In genomic region chr1:188385733-188386261, GRCm38 (mm10) we compare ENCODE assay signal across 20 mouse cellular contexts.
DNase-seq lines count a peak whose midpoint lies in the region; ATAC-seq and TF ChIP-seq lines count a peak whose summit lies in the region.
"Had no signal": no experiment of that assay in that cellular context is flagged by ENCODE, and none has a peak within 500 bp of the region (broad histone marks: within the 10 kb centered on the region; RNA-seq: fewer than 3 reads in every experiment).

No protein-coding gene starts in this region.

- no peaks in the 10 kb centered on the region for H3K79me2 ChIP-seq in heart, adult 2 months (replicated peaks; ENCODE audit: control insufficient read depth, insufficient read depth, low read length)

- peak overlapping the region; percentile 15 for H3K27ac ChIP-seq in heart, embryonic 12.5 days (ENCODE audit: poor library complexity, severe bottlenecking)
- H3K27ac ChIP-seq in heart, adult 2 months = no peak overlapping the region
- H3K27ac ChIP-seq in liver, embryonic 14.5 days = peak overlapping the region; percentile 41
- no peak overlapping the region for H3K27ac ChIP-seq in forebrain, embryonic 16.5 days (ENCODE audit: low read length)
- H3K27ac ChIP-seq: limb, embryonic 13.5 days; lung, embryonic 15.5 days; macrophage had no signal

- intact Hi-C loops in heart, adult 2 months (cut with DNase I) = no loop called here
- intact Hi-C loops in left cerebral cortex, postnatal 14 days (cut with DNase I) = no loop called here

- no peak for TF ChIP-seq POLR2A in heart, adult 2 months (IDR thresholded peaks at IDR 0.05; ENCODE audit: insufficient read depth, low read depth, low read length)

- H3K4me3 ChIP-seq in heart, embryonic 12.5 days = no peak overlapping the region
- H3K4me3 ChIP-seq in heart, adult 2 months = no peak overlapping the region
- H3K4me3 ChIP-seq in megakaryocyte, embryonic 14.5 days (replicated peaks) = peak overlapping the region; percentile 47
- H3K4me3 ChIP-seq in liver, embryonic 14.5 days (ENCODE audit: insufficient read depth in 1 of 2, low read depth in 2 of 2, low read length in 2 of 2) = no peak overlapping the region
- H3K4me3 ChIP-seq in forebrain, embryonic 16.5 days (replicated peaks; ENCODE audit: low read length) = no peak overlapping the region
- H3K4me3 ChIP-seq: erythroblast, embryonic 14.5 days; limb, embryonic 13.5 days; lung, embryonic 15.5 days had no signal

- WGBS in heart, embryonic 12.5 days = 5% methylated on average over 7 of the region's 7 CpGs
- 18% methylated on average over 7 of the region's 7 CpGs for WGBS in heart, adult 2 months
- 32% methylated on average over 7 of the region's 7 CpGs for WGBS in liver, embryonic 14.5 days (ENCODE audit: insufficient replicate concordance)
- 66% methylated on average over 7 of the region's 7 CpGs for whole genome bisulfite sequencing in forebrain, embryonic 16.5 days

- DNase-seq in heart, adult 2 months = no peak
- DNase-seq in liver, embryonic 14.5 days (ENCODE audit: low read depth in 3 of 3, low spot score in 3 of 3) = peak in 1 of 3 experiments; percentile 50
- DNase-seq in left cerebral cortex, postnatal 14 days (ENCODE audit: low spot score in 2 of 2) = no peak
- DNase-seq: adrenal gland, postnatal 36 days; B cell, adult 2 months; cerebellum, adult 9-11 months; forebrain, postnatal 0 days; layer of hippocampus, adult 9-11 months; right cerebral cortex, adult 18-20 months; thymus, postnatal 4 days had no signal

- peak; percentile 67 for ATAC-seq in heart, embryonic 12.5 days (ENCODE audit: insufficient number of reproducible peaks, low FRiP score)
- ATAC-seq in megakaryocyte, adult 5-6 weeks (ENCODE audit: poor library complexity, severe bottlenecking) = no peak
- peak; percentile 24 for ATAC-seq in liver, embryonic 14.5 days (ENCODE audit: insufficient read depth)
- ATAC-seq in forebrain, embryonic 16.5 days = no peak
- ATAC-seq: forebrain, postnatal 0 days; midbrain, embryonic 16.5 days; Patski had no signal

- H3K4me2 ChIP-seq in heart, embryonic 12.5 days = peak overlapping the region; percentile 21
- H3K4me2 ChIP-seq in liver, embryonic 14.5 days (ENCODE audit: low read depth) = no peak overlapping the region
- H3K4me2 ChIP-seq in forebrain, embryonic 16.5 days (ENCODE audit: low read length) = no peak overlapping the region
- H3K4me2 ChIP-seq: limb, embryonic 13.5 days; lung, embryonic 15.5 days had no signal

- no peaks in the 10 kb centered on the region for H3K36me3 ChIP-seq in heart, embryonic 12.5 days
- H3K36me3 ChIP-seq in heart, adult 2 months (ENCODE audit: control insufficient read depth, insufficient read depth, low read length) = no peaks in the 10 kb centered on the region
- H3K36me3 ChIP-seq in megakaryocyte, embryonic 14.5 days (replicated peaks; ENCODE audit: low read length) = peaks cover 8% of the 10 kb centered on the region
- H3K36me3 ChIP-seq in liver, embryonic 14.5 days (replicated peaks; ENCODE audit: control insufficient read depth, insufficient read depth, low read depth) = no peaks in the 10 kb centered on the region
- H3K36me3 ChIP-seq in forebrain, embryonic 16.5 days (ENCODE audit: control insufficient read depth, insufficient read depth) = no peaks in the 10 kb centered on the region
- H3K36me3 ChIP-seq: limb, embryonic 13.5 days; lung, embryonic 15.5 days had no signal

- no peaks in the 10 kb centered on the region for H3K9me3 ChIP-seq in heart, embryonic 12.5 days (replicated peaks)
- no peaks in the 10 kb centered on the region for H3K9me3 ChIP-seq in megakaryocyte, embryonic 14.5 days
- no peaks in the 10 kb centered on the region for H3K9me3 ChIP-seq in liver, embryonic 14.5 days (ENCODE audit: control insufficient read depth, low read length)
- H3K9me3 ChIP-seq in forebrain, embryonic 16.5 days (ENCODE audit: control insufficient read depth, low read length) = no peaks in the 10 kb centered on the region
- H3K9me3 ChIP-seq: limb, embryonic 13.5 days; lung, embryonic 15.5 days had no signal

- TF ChIP-seq EP300 in heart, adult 2 months (IDR thresholded peaks at IDR 0.05; ENCODE audit: insufficient read depth, low read depth, low read length) = no peak
- TF ChIP-seq EP300 in liver, embryonic 14.5 days (IDR thresholded peaks at IDR 0.05; ENCODE audit: low read depth) = no peak

- peaks cover 34% of the 10 kb centered on the region for H3K4me1 ChIP-seq in heart, embryonic 12.5 days (replicated peaks)
- H3K4me1 ChIP-seq in heart, adult 2 months (ENCODE audit: control insufficient read depth, insufficient read depth, low read length) = no peaks in the 10 kb centered on the region
- H3K4me1 ChIP-seq in megakaryocyte, embryonic 14.5 days = peaks cover 82% of the 10 kb centered on the region
- peaks cover 16 to 25% of the 10 kb centered on the region in 2 experiments for H3K4me1 ChIP-seq in liver, embryonic 14.5 days (replicated peaks; ENCODE audit: control insufficient read depth in 2 of 2, insufficient read depth in 2 of 2, low read length in 1 of 2)
- H3K4me1 ChIP-seq in forebrain, embryonic 16.5 days (replicated peaks; ENCODE audit: control insufficient read depth, insufficient read depth, low read length) = peaks cover 3% of the 10 kb centered on the region; the same call in 1 of the 2 replicates
- H3K4me1 ChIP-seq: limb, embryonic 13.5 days; lung, embryonic 15.5 days had no signal

- no peak for TF ChIP-seq CTCF in heart, adult 2 months (IDR thresholded peaks at IDR 0.05)
- TF ChIP-seq CTCF in liver, embryonic 14.5 days (IDR thresholded peaks at IDR 0.05; ENCODE audit: low read depth) = no peak

- H3K27me3 ChIP-seq in heart, embryonic 12.5 days (replicated peaks) = no peaks in the 10 kb centered on the region
- no peaks in the 10 kb centered on the region for H3K27me3 ChIP-seq in heart, adult 2 months (ENCODE audit: control insufficient read depth, insufficient read depth, low read length)
- H3K27me3 ChIP-seq in megakaryocyte, embryonic 14.5 days (replicated peaks) = no peaks in the 10 kb centered on the region
- H3K27me3 ChIP-seq in liver, embryonic 14.5 days (ENCODE audit: control insufficient read depth, insufficient read depth, low read length) = no peaks in the 10 kb centered on the region
- H3K27me3 ChIP-seq in forebrain, embryonic 16.5 days (replicated peaks; ENCODE audit: control insufficient read depth, insufficient read depth, low read length) = no peaks in the 10 kb centered on the region
- H3K27me3 ChIP-seq: lung, embryonic 15.5 days had no signal

- H3K9ac ChIP-seq in heart, embryonic 12.5 days = no peak overlapping the region
- H3K9ac ChIP-seq in heart, adult 2 months (ENCODE audit: low read depth, low read length) = no peak overlapping the region
- H3K9ac ChIP-seq in liver, embryonic 14.5 days (replicated peaks) = no peak overlapping the region
- no peak overlapping the region for H3K9ac ChIP-seq in forebrain, embryonic 16.5 days (replicated peaks; ENCODE audit: low read depth, low read length)
- H3K9ac ChIP-seq: forebrain, postnatal 0 days; limb, embryonic 13.5 days; lung, embryonic 15.5 days had no signal

Comparison
In these comparisons a context has a peak if more than half of its experiments do, and no peak if none do; other contexts are left out.
1. H3K27ac ChIP-seq: peak in heart, embryonic 12.5 days (single experiment) and liver, embryonic 14.5 days (single experiment); none in heart, adult 2 months (single experiment) and forebrain, embryonic 16.5 days (single experiment).
2. ATAC-seq: peak in heart, embryonic 12.5 days (single experiment) and liver, embryonic 14.5 days (single experiment); none in megakaryocyte, adult 5-6 weeks (single experiment) and forebrain, embryonic 16.5 days (single experiment).